Mouse (Mus musculus): Measurements from ENCODE around the gene Sh3glb2. TPM values are rescaled to one million over a fixed set of nuclear protein-coding genes. Genes with fewer than 3 reads are reported as not detected.

The Sh3glb2 gene
- polyA plus RNA-seq, 1 experiment from 2014 or later: 48.1 TPM

- 83% methylated on average over 16 of the region's 16 CpGs for WGBS
- Histone ChIP-seq H3K27me3 (ENCODE audit: control insufficient read depth, insufficient read depth, low read length) (no peaks in the 10 kb centered on the region), H3K9me3 (ENCODE audit: control insufficient read depth, low read length) (no peaks in the 10 kb centered on the region), H3K36me3 (ENCODE audit: control insufficient read depth, insufficient read depth, low read length) (peaks cover 51% of the 10 kb centered on the region), H3K4me1 (ENCODE audit: control insufficient read depth, insufficient read depth, low read length) (no peaks in the 10 kb centered on the region), H3K27ac (ENCODE audit: low read depth, low read length) (no peak overlapping the region), H3K4me3 (ENCODE audit: low read depth, low read length) (no peak overlapping the region), H3K4me2 (no peak overlapping the region), H3K9ac (ENCODE audit: low read length) (no peak overlapping the region)
- DNase-seq (ENCODE audit: low spot score, missing footprints) (no peak), ATAC-seq (ENCODE audit: low FRiP score) (no peak)
Measured at GRCm38 (mm10) chr2:30336174-30336915, 22.8 kb downstream of the Sh3glb2 start.

- WGBS: 99% methylated on average over 2 of the region's 2 CpGs
- Histone ChIP-seq H3K27me3 (ENCODE audit: control insufficient read depth, insufficient read depth, low read length) (no peaks in the 10 kb centered on the region), H3K4me1 (ENCODE audit: control insufficient read depth, insufficient read depth, low read length) (no peaks in the 10 kb centered on the region), H3K36me3 (ENCODE audit: control insufficient read depth, insufficient read depth, low read length) (peaks cover 44% of the 10 kb centered on the region), H3K9ac (ENCODE audit: low read length) (no peak overlapping the region), H3K9me3 (ENCODE audit: control insufficient read depth, low read length) (no peaks in the 10 kb centered on the region), H3K4me3 (ENCODE audit: low read depth, low read length) (no peak overlapping the region), H3K27ac (ENCODE audit: low read depth, low read length) (no peak overlapping the region), H3K4me2 (no peak overlapping the region)
- DNase-seq (ENCODE audit: low spot score, missing footprints) (no peak), ATAC-seq (ENCODE audit: low FRiP score) (no peak)
Measured at GRCm38 (mm10) chr2:30335324-30335723, 23.8 kb downstream of the Sh3glb2 start.

GRCm38 (mm10) chr2:30328791-30329190 is 30.3 kb downstream of the Sh3glb2 start:
- H3K4me3 ChIP-seq (ENCODE audit: low read depth, low read length): no peak overlapping the region
- H3K4me2 ChIP-seq: no peak overlapping the region
- H3K9me3 ChIP-seq (ENCODE audit: control insufficient read depth, low read length): no peaks in the 10 kb centered on the region
- no peak overlapping the region for H3K27ac ChIP-seq (ENCODE audit: low read depth, low read length)
- no peak overlapping the region for H3K9ac ChIP-seq (ENCODE audit: low read length)
- H3K36me3 ChIP-seq (ENCODE audit: control insufficient read depth, insufficient read depth, low read length): peaks cover 33% of the 10 kb centered on the region
- no peak for ATAC-seq (ENCODE audit: low FRiP score)
- H3K27me3 ChIP-seq (ENCODE audit: control insufficient read depth, insufficient read depth, low read length): no peaks in the 10 kb centered on the region
- H3K4me1 ChIP-seq (ENCODE audit: control insufficient read depth, insufficient read depth, low read length): no peaks in the 10 kb centered on the region
- no peak for DNase-seq (ENCODE audit: low spot score, missing footprints)
- 97% methylated on average over 3 of the region's 3 CpGs for WGBS

GRCm38 (mm10) chr2:30327276-30327675 is 31.9 kb downstream of the Sh3glb2 start:
- ATAC-seq (ENCODE audit: low FRiP score): no peak
- Histone ChIP-seq H3K27ac (ENCODE audit: low read depth, low read length) (no peak overlapping the region), H3K27me3 (ENCODE audit: control insufficient read depth, insufficient read depth, low read length) (no peaks in the 10 kb centered on the region), H3K9ac (ENCODE audit: low read length) (no peak overlapping the region), H3K4me1 (ENCODE audit: control insufficient read depth, insufficient read depth, low read length) (no peaks in the 10 kb centered on the region), H3K36me3 (ENCODE audit: control insufficient read depth, insufficient read depth, low read length) (peaks cover 33% of the 10 kb centered on the region), H3K4me3 (ENCODE audit: low read depth, low read length) (no peak overlapping the region), H3K9me3 (ENCODE audit: control insufficient read depth, low read length) (no peaks in the 10 kb centered on the region), H3K4me2 (no peak overlapping the region)
- 95% methylated on average over 7 of the region's 7 CpGs for WGBS
- no peak for DNase-seq (ENCODE audit: low spot score, missing footprints)

- WGBS: 96% methylated on average over 5 of the region's 5 CpGs
- Histone ChIP-seq H3K27me3 (ENCODE audit: control insufficient read depth, insufficient read depth, low read length) (no peaks in the 10 kb centered on the region), H3K4me2 (no peak overlapping the region), H3K4me3 (ENCODE audit: low read depth, low read length) (no peak overlapping the region), H3K4me1 (ENCODE audit: control insufficient read depth, insufficient read depth, low read length) (no peaks in the 10 kb centered on the region), H3K27ac (ENCODE audit: low read depth, low read length) (no peak overlapping the region), H3K9ac (ENCODE audit: low read length) (no peak overlapping the region), H3K9me3 (ENCODE audit: control insufficient read depth, low read length) (no peaks in the 10 kb centered on the region), H3K36me3 (ENCODE audit: control insufficient read depth, insufficient read depth, low read length) (peaks cover 36% of the 10 kb centered on the region)
- no peak for DNase-seq (ENCODE audit: low spot score, missing footprints)
- ATAC-seq (ENCODE audit: low FRiP score): no peak
Measured at GRCm38 (mm10) chr2:30325296-30325695, 33.8 kb downstream of the Sh3glb2 start.

- WGBS: 87% methylated on average over 7 of the region's 7 CpGs
- Histone ChIP-seq H3K4me2 (no peak overlapping the region), H3K36me3 (ENCODE audit: control insufficient read depth, insufficient read depth, low read length) (peaks cover 29% of the 10 kb centered on the region)
Measured at GRCm38 (mm10) chr2:30323111-30323510, 36.0 kb downstream of the Sh3glb2 start.

GRCm38 (mm10) chr2:30319260-30319659 is 39.9 kb downstream of the Sh3glb2 start:
- 88% methylated on average over 4 of the region's 4 CpGs for WGBS
- DNase-seq (ENCODE audit: low spot score, missing footprints): no peak
- H3K4me2 ChIP-seq: no peak overlapping the region
- no peaks in the 10 kb centered on the region for H3K4me1 ChIP-seq (ENCODE audit: control insufficient read depth, insufficient read depth, low read length)
- no peak for ATAC-seq (ENCODE audit: low FRiP score)
- H3K27me3 ChIP-seq (ENCODE audit: control insufficient read depth, insufficient read depth, low read length): no peaks in the 10 kb centered on the region
- peaks cover 43% of the 10 kb centered on the region for H3K36me3 ChIP-seq (ENCODE audit: control insufficient read depth, insufficient read depth, low read length)
- H3K27ac ChIP-seq (ENCODE audit: low read depth, low read length): no peak overlapping the region
- no peak overlapping the region for H3K4me3 ChIP-seq (ENCODE audit: low read depth, low read length)
- no peak overlapping the region for H3K9ac ChIP-seq (ENCODE audit: low read length)
- no peaks in the 10 kb centered on the region for H3K9me3 ChIP-seq (ENCODE audit: control insufficient read depth, low read length)

More at GRCm38 (mm10) chr2:30323111-30323510, 36.0 kb downstream of the Sh3glb2 start:
- no peak overlapping the region for H3K4me3 ChIP-seq (ENCODE audit: low read depth, low read length)
- H3K9ac ChIP-seq (ENCODE audit: low read length): no peak overlapping the region
- H3K27me3 ChIP-seq (ENCODE audit: control insufficient read depth, insufficient read depth, low read length): no peaks in the 10 kb centered on the region
- DNase-seq (ENCODE audit: low spot score, missing footprints) (no peak), ATAC-seq (ENCODE audit: low FRiP score) (no peak)
- no peaks in the 10 kb centered on the region for H3K4me1 ChIP-seq (ENCODE audit: control insufficient read depth, insufficient read depth, low read length)
- no peak overlapping the region for H3K27ac ChIP-seq (ENCODE audit: low read depth, low read length)
- H3K9me3 ChIP-seq (ENCODE audit: control insufficient read depth, low read length): no peaks in the 10 kb centered on the region

- WGBS: 96% methylated on average over 5 of the region's 5 CpGs
- no peak for ATAC-seq (ENCODE audit: low FRiP score)
- H3K27ac ChIP-seq (ENCODE audit: low read depth, low read length): no peak overlapping the region
- H3K9ac ChIP-seq (ENCODE audit: low read length): no peak overlapping the region
- no peak for DNase-seq (ENCODE audit: low spot score, missing footprints)
- no peak overlapping the region for H3K4me3 ChIP-seq (ENCODE audit: low read depth, low read length)
- no peaks in the 10 kb centered on the region for H3K4me1 ChIP-seq (ENCODE audit: control insufficient read depth, insufficient read depth, low read length)
- H3K27me3 ChIP-seq (ENCODE audit: control insufficient read depth, insufficient read depth, low read length): no peaks in the 10 kb centered on the region
- peaks cover 35% of the 10 kb centered on the region for H3K36me3 ChIP-seq (ENCODE audit: control insufficient read depth, insufficient read depth, low read length)
- H3K4me2 ChIP-seq: no peak overlapping the region
- H3K9me3 ChIP-seq (ENCODE audit: control insufficient read depth, low read length): no peaks in the 10 kb centered on the region
Measured at GRCm38 (mm10) chr2:30316955-30317354, 42.2 kb downstream of the Sh3glb2 start.

- no peaks in the 10 kb centered on the region for H3K27me3 ChIP-seq (ENCODE audit: control insufficient read depth, insufficient read depth, low read length)
- H3K4me3 ChIP-seq (ENCODE audit: low read depth, low read length): no peak overlapping the region
- DNase-seq (ENCODE audit: low spot score, missing footprints): no peak
- no peaks in the 10 kb centered on the region for H3K9me3 ChIP-seq (ENCODE audit: control insufficient read depth, low read length)
- no peaks in the 10 kb centered on the region for H3K4me1 ChIP-seq (ENCODE audit: control insufficient read depth, insufficient read depth, low read length)
- 92% methylated on average over 4 of the region's 4 CpGs for WGBS
- H3K36me3 ChIP-seq (ENCODE audit: control insufficient read depth, insufficient read depth, low read length): peaks cover 36% of the 10 kb centered on the region
- no peak for ATAC-seq (ENCODE audit: low FRiP score)
- H3K9ac ChIP-seq (ENCODE audit: low read length): no peak overlapping the region
- no peak overlapping the region for H3K27ac ChIP-seq (ENCODE audit: low read depth, low read length)
- no peak overlapping the region for H3K4me2 ChIP-seq
Measured at GRCm38 (mm10) chr2:30316136-30316535, 43.0 kb downstream of the Sh3glb2 start.

Data from midbrain, embryonic 11.5 days (tissue).